Mouse (Mus musculus): ENCODE results near the gene Gm45785. TPM values are rescaled to one million over a fixed set of nuclear protein-coding genes. Genes with fewer than 3 reads are reported as not detected.

Gene Gm45785
- polyA plus RNA-seq, 1 experiment from 2014 or later = not detected

DNA sequence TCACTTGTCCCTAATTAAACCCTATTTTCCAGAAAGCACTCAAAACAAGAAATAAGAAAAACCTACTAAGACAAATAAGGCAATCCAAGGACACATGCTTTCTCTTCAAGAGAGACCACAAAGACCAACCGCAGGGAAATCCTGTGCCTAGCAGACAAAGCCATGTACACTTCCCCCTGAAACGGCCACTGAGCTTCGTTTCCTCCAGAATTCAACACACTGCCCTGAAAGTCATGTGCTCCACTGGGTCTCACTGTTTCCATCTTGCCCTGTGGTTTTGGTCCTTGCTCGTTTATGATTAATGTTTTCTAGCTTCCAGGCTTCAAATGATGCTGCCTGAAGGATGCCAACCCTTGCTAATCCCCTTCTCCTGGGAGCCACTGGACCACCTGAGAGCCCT is 18.1 kb upstream of the Gm45785 start:
- H3K27ac ChIP-seq (ENCODE audit: low read length) = no peak overlapping the region
- peaks cover 14% of the 10 kb centered on the region; the same call in 1 of the 2 replicates for H3K36me3 ChIP-seq (ENCODE audit: control insufficient read depth, insufficient read depth, low read length)
- 92% methylated on average over 4 of the region's 4 CpGs for WGBS

DNA sequence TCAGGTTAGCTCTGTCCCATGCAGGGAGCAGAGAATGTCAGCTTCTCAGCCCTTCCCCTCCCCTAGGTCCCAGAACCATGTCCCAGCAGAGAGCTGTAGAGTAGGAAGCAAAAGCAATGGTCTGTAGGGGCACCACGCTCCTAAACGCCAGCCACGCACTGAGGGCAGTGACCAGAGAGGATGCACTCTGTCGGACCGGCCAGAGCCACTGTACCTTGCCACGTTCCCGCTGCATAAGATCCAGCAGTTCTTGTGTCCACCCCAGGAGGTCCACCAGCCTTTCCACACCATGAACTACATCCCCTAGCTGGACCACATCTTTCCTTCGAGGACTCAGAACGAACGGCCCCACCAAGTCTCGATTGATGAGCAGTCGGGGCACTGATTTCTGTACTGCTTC is 8.6 kb upstream of the Gm45785 start:
- Histone ChIP-seq H3K27me3 (ENCODE audit: control insufficient read depth, insufficient read depth, low read length) (no peaks in the 10 kb centered on the region), H3K4me1 (ENCODE audit: control insufficient read depth, insufficient read depth, low read length) (no peaks in the 10 kb centered on the region), H3K27ac (ENCODE audit: low read length) (no peak overlapping the region), H3K9ac (replicated peaks; ENCODE audit: low read depth, low read length) (no peak overlapping the region), H3K9me3 (ENCODE audit: control insufficient read depth, low read depth, low read length) (no peaks in the 10 kb centered on the region), H3K4me2 (replicated peaks; ENCODE audit: low read depth, low read length) (no peak overlapping the region), H3K4me3 (ENCODE audit: low read depth, low read length) (no peak overlapping the region), H3K36me3 (ENCODE audit: control insufficient read depth, insufficient read depth, low read length) (peaks cover 38% of the 10 kb centered on the region)
- ATAC-seq (ENCODE audit: insufficient number of reproducible peaks, insufficient read depth, low FRiP score, low read depth) = no peak
- 90% methylated on average over 12 of the region's 12 CpGs for WGBS

More for the DNA sequence above, 18.1 kb upstream of the Gm45785 start:
- Histone ChIP-seq H3K4me3 (ENCODE audit: low read depth, low read length) (no peak overlapping the region), H3K9me3 (ENCODE audit: control insufficient read depth, low read depth, low read length) (no peaks in the 10 kb centered on the region), H3K27me3 (ENCODE audit: control insufficient read depth, insufficient read depth, low read length) (no peaks in the 10 kb centered on the region), H3K9ac (replicated peaks; ENCODE audit: low read depth, low read length) (no peak overlapping the region), H3K4me2 (replicated peaks; ENCODE audit: low read depth, low read length) (no peak overlapping the region), H3K4me1 (ENCODE audit: control insufficient read depth, insufficient read depth, low read length) (no peaks in the 10 kb centered on the region)
- ATAC-seq (ENCODE audit: insufficient number of reproducible peaks, insufficient read depth, low FRiP score, low read depth) = no peak

DNA sequence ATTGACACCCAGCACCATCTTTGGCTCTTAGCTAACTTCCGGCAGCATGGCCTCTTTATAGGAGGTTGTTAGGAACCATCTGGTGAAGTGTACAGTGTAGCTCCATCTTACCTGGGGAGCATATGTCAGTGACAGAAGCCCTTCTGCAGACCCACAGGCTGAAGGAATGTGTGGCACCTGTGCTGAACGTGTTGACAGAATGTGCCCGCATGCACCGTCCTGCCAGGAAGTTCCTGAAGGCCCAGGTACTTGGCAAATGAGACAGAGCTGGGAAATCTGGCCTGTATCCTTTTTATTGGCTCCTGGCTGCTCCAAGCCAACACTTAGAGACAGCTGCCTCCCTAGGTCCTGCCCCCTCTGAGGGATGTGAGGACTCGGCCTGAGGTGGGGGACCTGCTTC is 4.6 kb upstream of the Gm45785 start:
- no peak for ATAC-seq (ENCODE audit: insufficient number of reproducible peaks, insufficient read depth, low FRiP score, low read depth)
- Histone ChIP-seq H3K4me2 (replicated peaks; ENCODE audit: low read depth, low read length) (no peak overlapping the region), H3K4me1 (ENCODE audit: control insufficient read depth, insufficient read depth, low read length) (peaks cover 7% of the 10 kb centered on the region), H3K4me3 (ENCODE audit: low read depth, low read length) (no peak overlapping the region), H3K9me3 (ENCODE audit: control insufficient read depth, low read depth, low read length) (no peaks in the 10 kb centered on the region), H3K9ac (replicated peaks; ENCODE audit: low read depth, low read length) (no peak overlapping the region), H3K36me3 (ENCODE audit: control insufficient read depth, insufficient read depth, low read length) (peaks cover 53% of the 10 kb centered on the region), H3K27me3 (ENCODE audit: control insufficient read depth, insufficient read depth, low read length) (no peaks in the 10 kb centered on the region), H3K27ac (ENCODE audit: low read length) (no peak overlapping the region)
- WGBS = 82% methylated on average over 5 of the region's 5 CpGs

DNA sequence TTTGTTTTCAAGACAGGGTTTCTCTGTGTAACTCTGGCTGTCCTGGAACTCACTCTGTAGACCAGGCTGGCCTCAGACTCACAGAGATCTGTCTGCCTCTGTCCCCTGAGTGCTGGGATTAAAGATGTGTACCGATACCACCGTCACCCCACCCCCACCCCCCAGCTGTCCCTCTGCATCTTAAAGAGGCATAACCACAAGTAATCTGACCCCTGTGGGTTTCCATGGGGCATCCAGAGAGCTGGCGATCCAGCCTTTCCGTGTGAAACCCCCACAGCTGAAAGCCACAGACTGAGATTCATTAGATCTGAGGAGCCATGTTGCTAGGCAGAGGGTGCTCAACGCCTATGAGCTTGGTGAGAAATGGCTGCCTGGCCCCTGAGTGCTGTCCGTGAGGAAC is 3.9 kb upstream of the Gm45785 start:
- Histone ChIP-seq H3K4me2 (replicated peaks; ENCODE audit: low read depth, low read length) (no peak overlapping the region), H3K4me3 (ENCODE audit: low read depth, low read length) (no peak overlapping the region), H3K4me1 (ENCODE audit: control insufficient read depth, insufficient read depth, low read length) (peaks cover 12% of the 10 kb centered on the region), H3K27me3 (ENCODE audit: control insufficient read depth, insufficient read depth, low read length) (no peaks in the 10 kb centered on the region), H3K27ac (ENCODE audit: low read length) (no peak overlapping the region), H3K9me3 (ENCODE audit: control insufficient read depth, low read depth, low read length) (no peaks in the 10 kb centered on the region), H3K9ac (replicated peaks; ENCODE audit: low read depth, low read length) (no peak overlapping the region), H3K36me3 (ENCODE audit: control insufficient read depth, insufficient read depth, low read length) (peaks cover 53% of the 10 kb centered on the region)
- WGBS = 74% methylated on average over 6 of the region's 6 CpGs
- ATAC-seq (ENCODE audit: insufficient number of reproducible peaks, insufficient read depth, low FRiP score, low read depth) = no peak

DNA sequence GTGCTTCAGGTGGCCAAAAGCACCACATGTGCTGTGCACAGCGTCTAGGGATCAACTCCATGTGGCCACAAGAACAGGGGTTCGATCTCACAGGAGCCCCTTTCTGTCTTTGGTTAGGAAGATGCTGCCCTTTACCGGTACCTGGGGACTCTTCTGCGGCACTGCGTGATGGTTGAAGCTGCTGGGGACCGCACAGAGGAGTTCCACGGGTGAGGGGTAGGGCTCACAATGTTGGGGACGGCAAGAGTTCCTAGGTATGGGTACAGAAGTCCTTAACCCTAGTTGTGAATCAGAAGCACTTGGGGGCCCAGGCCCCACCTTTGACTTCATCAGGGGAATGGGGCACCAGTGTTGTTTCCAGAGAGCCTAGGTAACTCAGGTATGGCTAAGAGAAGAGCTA is 2.6 kb upstream of the Gm45785 start:
- H3K9ac ChIP-seq (replicated peaks; ENCODE audit: low read depth, low read length) = 0 out of 2 replicates have a peak overlapping the region, but pooled peaks have one; percentile 88
- no peak overlapping the region for H3K27ac ChIP-seq (ENCODE audit: low read length)
- H3K9me3 ChIP-seq (ENCODE audit: control insufficient read depth, low read depth, low read length) = no peaks in the 10 kb centered on the region
- H3K4me2 ChIP-seq (replicated peaks; ENCODE audit: low read depth, low read length) = peak overlapping the region; percentile 99; the same call in 1 of the 2 replicates
- peaks cover 58% of the 10 kb centered on the region for H3K36me3 ChIP-seq (ENCODE audit: control insufficient read depth, insufficient read depth, low read length)
- 94% methylated on average over 8 of the region's 8 CpGs for WGBS
- H3K4me3 ChIP-seq (ENCODE audit: low read depth, low read length) = no peak overlapping the region; the same call in 1 of the 2 replicates
- H3K27me3 ChIP-seq (ENCODE audit: control insufficient read depth, insufficient read depth, low read length) = no peaks in the 10 kb centered on the region
- peaks cover 13% of the 10 kb centered on the region for H3K4me1 ChIP-seq (ENCODE audit: control insufficient read depth, insufficient read depth, low read length)
- no peak for ATAC-seq (ENCODE audit: insufficient number of reproducible peaks, insufficient read depth, low FRiP score, low read depth)

DNA sequence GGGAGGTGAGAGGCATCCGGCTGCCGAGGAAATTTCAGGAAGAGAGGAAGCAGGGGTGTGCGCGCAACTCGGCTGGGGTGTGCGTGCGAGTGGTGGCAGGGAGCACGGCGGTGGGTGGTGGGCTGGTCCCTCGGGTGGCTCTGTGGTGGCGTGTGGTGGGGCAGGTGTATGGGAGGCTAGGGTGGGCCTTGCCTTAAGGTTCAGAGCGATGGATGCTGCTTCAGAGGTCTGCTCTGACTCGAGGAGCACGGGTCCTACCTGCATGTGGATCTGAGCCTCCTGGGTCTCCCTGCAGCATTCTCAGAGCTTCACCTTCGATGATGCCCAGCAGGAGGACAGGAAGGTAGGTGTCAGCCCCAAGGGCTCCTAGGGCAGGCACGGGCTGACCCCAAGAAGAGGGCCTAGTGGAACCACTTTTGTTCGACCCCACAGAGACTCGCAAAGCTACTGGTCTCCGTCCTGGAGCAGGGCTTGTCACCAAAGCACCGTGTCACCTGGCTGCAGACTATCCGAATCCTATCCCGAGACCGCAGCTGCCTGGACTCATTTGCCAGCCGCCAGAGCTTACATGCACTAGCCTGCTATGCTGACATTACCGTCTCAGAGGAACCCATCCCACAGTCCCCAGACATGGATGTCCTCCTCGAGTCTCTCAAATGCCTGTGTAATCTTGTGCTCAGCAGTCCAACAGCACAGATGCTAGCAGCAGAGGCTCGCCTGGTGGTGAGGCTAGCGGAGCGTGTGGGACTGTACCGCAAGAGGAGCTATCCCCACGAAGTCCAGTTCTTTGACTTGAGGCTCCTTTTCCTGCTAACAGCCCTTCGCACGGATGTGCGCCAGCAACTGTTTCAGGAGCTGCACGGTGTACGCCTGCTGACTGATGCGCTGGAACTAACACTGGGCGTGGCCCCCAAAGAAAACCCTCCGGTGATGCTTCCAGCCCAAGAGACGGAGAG is 1.7 kb upstream of the Gm45785 start, which contains the start of gene Bet1l:
Gene Bet1l, minus strand, starts transcription at position 28 of the 956 bp plus-strand sequence.
- peaks cover 56% of the 10 kb centered on the region for H3K36me3 ChIP-seq (ENCODE audit: control insufficient read depth, insufficient read depth, low read length)

DNA sequence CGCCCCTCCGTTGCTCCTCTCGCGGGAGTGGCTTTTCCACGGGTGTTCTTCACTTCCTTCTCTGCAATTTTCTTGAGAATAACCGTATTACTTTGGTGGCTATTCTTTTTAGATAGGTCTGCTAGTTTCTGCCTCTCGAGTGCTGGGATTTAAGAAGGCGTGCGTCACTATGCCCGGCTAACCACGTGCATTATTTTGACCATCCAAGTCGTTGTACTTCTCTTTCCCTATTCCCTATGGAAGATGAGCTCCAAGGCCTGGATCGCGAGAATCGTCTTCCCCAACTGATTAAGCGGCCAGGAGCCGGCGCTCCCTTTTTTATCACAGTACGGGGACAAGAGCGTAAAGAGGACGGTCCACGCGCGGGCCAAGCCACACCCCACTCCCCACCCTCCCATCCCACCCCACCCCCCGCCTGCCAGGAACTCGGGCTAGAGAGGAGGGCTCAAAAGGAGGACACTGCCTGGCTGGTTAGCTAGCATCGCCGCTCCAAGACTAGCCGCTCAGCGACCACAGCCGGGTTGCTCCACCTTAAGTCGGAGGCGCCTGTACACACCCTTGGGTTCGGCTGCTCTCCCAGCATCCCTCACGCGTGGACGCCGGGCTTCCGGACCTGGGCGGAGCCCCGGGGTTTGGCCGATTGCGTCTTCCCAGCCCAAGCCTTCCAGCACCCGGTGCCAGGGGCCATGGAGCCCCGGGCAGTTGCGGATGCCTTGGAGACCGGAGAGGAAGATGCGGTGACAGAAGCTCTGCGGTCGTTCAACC is 836 bp upstream of the Gm45785 start, which contains the start of gene Ric8a:
Gene Ric8a, plus strand, starts transcription at position 173 of the 765 bp plus-strand sequence.
- Histone ChIP-seq H3K4me1 (ENCODE audit: control insufficient read depth, insufficient read depth, low read length) (peaks cover 13% of the 10 kb centered on the region), H3K36me3 (ENCODE audit: control insufficient read depth, insufficient read depth, low read length) (peaks cover 50% of the 10 kb centered on the region), H3K9ac (replicated peaks; ENCODE audit: low read depth, low read length) (peak within 1 kb of the TSS; percentile 88), H3K27ac (ENCODE audit: low read length) (peak within 1 kb of the TSS; percentile 94), H3K4me2 (replicated peaks; ENCODE audit: low read depth, low read length) (peak within 1 kb of the TSS; percentile 99), H3K9me3 (ENCODE audit: control insufficient read depth, low read depth, low read length) (no peaks in the 10 kb centered on the region), H3K4me3 (ENCODE audit: low read depth, low read length) (peak within 1 kb of the TSS; percentile 87), H3K27me3 (ENCODE audit: control insufficient read depth, insufficient read depth, low read length) (no peaks in the 10 kb centered on the region)
- peak; percentile 79 for ATAC-seq (ENCODE audit: insufficient number of reproducible peaks, insufficient read depth, low FRiP score, low read depth)
- under 1% methylated on average over 50 of the region's 50 CpGs for WGBS

More for the DNA sequence above, 1.7 kb upstream of the Gm45785 start, which contains the start of gene Bet1l:
- peak within 1 kb of the TSS; percentile 94 for H3K27ac ChIP-seq (ENCODE audit: low read length)
- H3K4me3 ChIP-seq (ENCODE audit: low read depth, low read length) = peak within 1 kb of the TSS; percentile 87
- no peaks in the 10 kb centered on the region for H3K27me3 ChIP-seq (ENCODE audit: control insufficient read depth, insufficient read depth, low read length)
- H3K9ac ChIP-seq (replicated peaks; ENCODE audit: low read depth, low read length) = peak within 1 kb of the TSS; percentile 88
- WGBS = 36% methylated on average over 40 of the region's 40 CpGs
- no peaks in the 10 kb centered on the region for H3K9me3 ChIP-seq (ENCODE audit: control insufficient read depth, low read depth, low read length)
- peak within 1 kb of the TSS; percentile 99 for H3K4me2 ChIP-seq (replicated peaks; ENCODE audit: low read depth, low read length)
- H3K4me1 ChIP-seq (ENCODE audit: control insufficient read depth, insufficient read depth, low read length) = peaks cover 13% of the 10 kb centered on the region
- ATAC-seq (ENCODE audit: insufficient number of reproducible peaks, insufficient read depth, low FRiP score, low read depth) = peak; percentile 30

DNA sequence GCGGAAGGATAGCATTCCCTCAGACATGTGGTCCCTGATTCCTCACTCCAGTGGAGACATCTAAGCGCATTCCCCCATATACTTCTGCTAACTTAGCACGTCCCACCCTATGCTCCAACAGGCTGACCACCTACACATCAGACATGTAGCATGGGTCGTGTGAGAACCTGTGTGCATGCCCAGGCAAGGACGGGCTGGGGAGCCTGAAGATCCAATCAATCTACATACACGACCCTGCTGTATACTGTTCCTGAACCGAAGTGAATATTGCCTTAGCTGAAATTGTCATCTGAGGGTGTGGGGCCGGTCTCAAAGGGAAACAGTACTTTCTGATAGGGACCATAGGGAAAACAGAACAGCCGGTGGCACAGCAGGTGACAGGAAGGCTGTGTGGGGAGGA is 950 bp downstream of the Gm45785 start:
- 72% methylated on average over 9 of the region's 9 CpGs for WGBS
- H3K4me2 ChIP-seq (replicated peaks; ENCODE audit: low read depth, low read length) = peak overlapping the region; percentile 99
- peak overlapping the region; percentile 87 for H3K4me3 ChIP-seq (ENCODE audit: low read depth, low read length)
- peak overlapping the region; percentile 88 for H3K9ac ChIP-seq (replicated peaks; ENCODE audit: low read depth, low read length)
- no peak for ATAC-seq (ENCODE audit: insufficient number of reproducible peaks, insufficient read depth, low FRiP score, low read depth)
- H3K9me3 ChIP-seq (ENCODE audit: control insufficient read depth, low read depth, low read length) = no peaks in the 10 kb centered on the region
- peaks cover 40% of the 10 kb centered on the region for H3K36me3 ChIP-seq (ENCODE audit: control insufficient read depth, insufficient read depth, low read length)
- H3K27ac ChIP-seq (ENCODE audit: low read length) = no peak overlapping the region
- H3K27me3 ChIP-seq (ENCODE audit: control insufficient read depth, insufficient read depth, low read length) = no peaks in the 10 kb centered on the region
- H3K4me1 ChIP-seq (ENCODE audit: control insufficient read depth, insufficient read depth, low read length) = peaks cover 13% of the 10 kb centered on the region

Measured in stomach, embryonic 14.5 days (tissue).